Mouse (Mus musculus): ENCODE measurements around the gene Aamp. TPM values are rescaled to one million over a fixed set of nuclear protein-coding genes. Genes with fewer than 3 reads are reported as not detected.

The Aamp gene
- polyA plus RNA-seq, 1 experiment from 2014 or later: 229 TPM

GRCm38 (mm10) chr1:74277883-74278537 is 6.5 kb downstream of the Aamp start:
- no peak overlapping the region for H3K9ac ChIP-seq
- H3K27me3 ChIP-seq (replicated peaks): no peaks in the 10 kb centered on the region
- no peaks in the 10 kb centered on the region for H3K9me3 ChIP-seq
- H3K4me1 ChIP-seq: peaks cover 40% of the 10 kb centered on the region
- 58% methylated on average over 8 of the region's 8 CpGs for WGBS
- peaks cover 44% of the 10 kb centered on the region for H3K36me3 ChIP-seq
- no peak overlapping the region for H3K27ac ChIP-seq
- ATAC-seq (ENCODE audit: insufficient read depth, low FRiP score, low read depth): no peak
- H3K4me3 ChIP-seq (replicated peaks): no peak overlapping the region
- H3K4me2 ChIP-seq: no peak overlapping the region

- peaks cover 32% of the 10 kb centered on the region; the same call in 1 of the 2 replicates for H3K4me1 ChIP-seq
- H3K36me3 ChIP-seq: peaks cover 35% of the 10 kb centered on the region
- no peak overlapping the region for H3K9ac ChIP-seq
- H3K4me2 ChIP-seq: peak overlapping the region; percentile 16; the same call in 1 of the 2 replicates
- H3K27me3 ChIP-seq (replicated peaks): no peaks in the 10 kb centered on the region
- no peak overlapping the region for H3K27ac ChIP-seq
- WGBS: 57% methylated on average over 6 of the region's 6 CpGs
- no peak for ATAC-seq (ENCODE audit: insufficient read depth, low FRiP score, low read depth)
- H3K9me3 ChIP-seq: no peaks in the 10 kb centered on the region
- H3K4me3 ChIP-seq (replicated peaks): no peak overlapping the region
Measured at GRCm38 (mm10) chr1:74277041-74277440, 7.5 kb downstream of the Aamp start.

- peak; percentile 62 for ATAC-seq (ENCODE audit: insufficient read depth, low FRiP score, low read depth)
- Histone ChIP-seq H3K4me2 (no peak overlapping the region), H3K27ac (peak overlapping the region; percentile 77), H3K9me3 (no peaks in the 10 kb centered on the region), H3K4me3 (replicated peaks) (no peak overlapping the region), H3K27me3 (replicated peaks) (no peaks in the 10 kb centered on the region), H3K36me3 (peaks cover 15% of the 10 kb centered on the region; the same call in 1 of the 2 replicates), H3K4me1 (peaks cover 21% of the 10 kb centered on the region; the same call in 1 of the 2 replicates), H3K9ac (no peak overlapping the region)
- WGBS: 20% methylated on average over 9 of the region's 9 CpGs
Measured at GRCm38 (mm10) chr1:74275015-74275414, 9.5 kb downstream of the Aamp start.

- peaks cover 21% of the 10 kb centered on the region for H3K36me3 ChIP-seq
- 47% methylated on average over 4 of the region's 4 CpGs for WGBS
Measured at GRCm38 (mm10) chr1:74271659-74272058, 12.9 kb downstream of the Aamp start.

GRCm38 (mm10) chr1:74268750-74269149 is 15.8 kb downstream of the Aamp start:
- H3K36me3 ChIP-seq: peaks cover 49% of the 10 kb centered on the region
- no peaks in the 10 kb centered on the region for H3K27me3 ChIP-seq (replicated peaks)
- H3K27ac ChIP-seq: no peak overlapping the region
- H3K9me3 ChIP-seq: no peaks in the 10 kb centered on the region
- no peak overlapping the region for H3K4me2 ChIP-seq
- no peak overlapping the region for H3K4me3 ChIP-seq (replicated peaks)
- H3K9ac ChIP-seq: no peak overlapping the region
- ATAC-seq (ENCODE audit: insufficient read depth, low FRiP score, low read depth): no peak
- 79% methylated on average over 8 of the region's 8 CpGs for WGBS
- H3K4me1 ChIP-seq: no peaks in the 10 kb centered on the region

More at GRCm38 (mm10) chr1:74271659-74272058, 12.9 kb downstream of the Aamp start:
- H3K4me3 ChIP-seq (replicated peaks): no peak overlapping the region
- no peak overlapping the region for H3K9ac ChIP-seq
- peak overlapping the region; percentile 12; the same call in 1 of the 2 replicates for H3K27ac ChIP-seq
- no peak overlapping the region for H3K4me2 ChIP-seq
- no peaks in the 10 kb centered on the region for H3K27me3 ChIP-seq (replicated peaks)
- ATAC-seq (ENCODE audit: insufficient read depth, low FRiP score, low read depth): no peak
- no peaks in the 10 kb centered on the region for H3K9me3 ChIP-seq
- H3K4me1 ChIP-seq: peaks cover 18% of the 10 kb centered on the region; the same call in 1 of the 2 replicates

- no peak overlapping the region for H3K9ac ChIP-seq
- no peak overlapping the region for H3K27ac ChIP-seq
- H3K4me3 ChIP-seq (replicated peaks): no peak overlapping the region
- 91% methylated on average over 6 of the region's 6 CpGs for WGBS
- no peaks in the 10 kb centered on the region for H3K27me3 ChIP-seq (replicated peaks)
- no peak overlapping the region for H3K4me2 ChIP-seq
- no peak for ATAC-seq (ENCODE audit: insufficient read depth, low FRiP score, low read depth)
- H3K4me1 ChIP-seq: no peaks in the 10 kb centered on the region
- H3K36me3 ChIP-seq: peaks cover 78% of the 10 kb centered on the region
- no peaks in the 10 kb centered on the region for H3K9me3 ChIP-seq
Measured at GRCm38 (mm10) chr1:74262510-74262909, 22.0 kb downstream of the Aamp start.

GRCm38 (mm10) chr1:74256782-74257181 is 27.8 kb downstream of the Aamp start:
- 84% methylated on average over 4 of the region's 4 CpGs for WGBS
- no peak for ATAC-seq (ENCODE audit: insufficient read depth, low FRiP score, low read depth)
- no peaks in the 10 kb centered on the region for H3K9me3 ChIP-seq
- H3K27me3 ChIP-seq (replicated peaks): no peaks in the 10 kb centered on the region
- no peaks in the 10 kb centered on the region for H3K4me1 ChIP-seq
- H3K4me3 ChIP-seq (replicated peaks): no peak overlapping the region
- peaks cover 55% of the 10 kb centered on the region for H3K36me3 ChIP-seq
- H3K4me2 ChIP-seq: no peak overlapping the region
- no peak overlapping the region for H3K9ac ChIP-seq
- H3K27ac ChIP-seq: no peak overlapping the region

- 92% methylated on average over 8 of the region's 8 CpGs for WGBS
- H3K27ac ChIP-seq: no peak overlapping the region
- H3K4me2 ChIP-seq: no peak overlapping the region
- H3K9me3 ChIP-seq: no peaks in the 10 kb centered on the region
- H3K36me3 ChIP-seq: peaks cover 62% of the 10 kb centered on the region
- no peaks in the 10 kb centered on the region for H3K27me3 ChIP-seq (replicated peaks)
- no peak overlapping the region for H3K4me3 ChIP-seq (replicated peaks)
- ATAC-seq (ENCODE audit: insufficient read depth, low FRiP score, low read depth): no peak
- no peaks in the 10 kb centered on the region for H3K4me1 ChIP-seq
- no peak overlapping the region for H3K9ac ChIP-seq
Measured at GRCm38 (mm10) chr1:74255704-74256345, 28.7 kb downstream of the Aamp start.

GRCm38 (mm10) chr1:74250096-74250495 is 34.4 kb downstream of the Aamp start:
- Histone ChIP-seq H3K27me3 (replicated peaks) (no peaks in the 10 kb centered on the region), H3K9ac (no peak overlapping the region), H3K9me3 (no peaks in the 10 kb centered on the region), H3K36me3 (peaks cover 32% of the 10 kb centered on the region), H3K4me1 (peaks cover 9% of the 10 kb centered on the region; the same call in 1 of the 2 replicates), H3K4me3 (replicated peaks) (no peak overlapping the region), H3K27ac (peak overlapping the region; percentile 90; the same call in 1 of the 2 replicates), H3K4me2 (no peak overlapping the region; the same call in 1 of the 2 replicates)
- WGBS: 81% methylated on average over 4 of the region's 4 CpGs
- no peak for ATAC-seq (ENCODE audit: insufficient read depth, low FRiP score, low read depth)

- Histone ChIP-seq H3K4me3 (replicated peaks) (no peak overlapping the region), H3K27ac (peak overlapping the region; percentile 90), H3K4me1 (peaks cover 9% of the 10 kb centered on the region; the same call in 1 of the 2 replicates), H3K9me3 (no peaks in the 10 kb centered on the region), H3K27me3 (replicated peaks) (no peaks in the 10 kb centered on the region), H3K4me2 (no peak overlapping the region; the same call in 1 of the 2 replicates), H3K9ac (no peak overlapping the region), H3K36me3 (peaks cover 29% of the 10 kb centered on the region)
- ATAC-seq (ENCODE audit: insufficient read depth, low FRiP score, low read depth): peak; percentile 83
- WGBS: 59% methylated on average over 5 of the region's 5 CpGs
Measured at GRCm38 (mm10) chr1:74249331-74249980, 35.1 kb downstream of the Aamp start.

- peak; percentile 68; the same call in 1 of the 2 replicates for ATAC-seq (ENCODE audit: insufficient read depth, low FRiP score, low read depth)
- WGBS: 32% methylated on average over 1 of the region's 1 CpGs
Measured at GRCm38 (mm10) chr1:74248799-74249198, 35.7 kb downstream of the Aamp start.

GRCm38 (mm10) chr1:74245525-74245924 is 39.0 kb downstream of the Aamp start:
- Histone ChIP-seq H3K4me1 (peaks cover 16% of the 10 kb centered on the region), H3K4me2 (no peak overlapping the region)

More at GRCm38 (mm10) chr1:74248799-74249198, 35.7 kb downstream of the Aamp start:
- no peak overlapping the region for H3K4me2 ChIP-seq
- no peak overlapping the region for H3K9ac ChIP-seq
- no peaks in the 10 kb centered on the region for H3K9me3 ChIP-seq
- no peak overlapping the region for H3K4me3 ChIP-seq (replicated peaks)
- peak overlapping the region; percentile 90 for H3K27ac ChIP-seq
- H3K36me3 ChIP-seq: peaks cover 27% of the 10 kb centered on the region
- peaks cover 9% of the 10 kb centered on the region; the same call in 1 of the 2 replicates for H3K4me1 ChIP-seq
- no peaks in the 10 kb centered on the region for H3K27me3 ChIP-seq (replicated peaks)

More at GRCm38 (mm10) chr1:74245525-74245924, 39.0 kb downstream of the Aamp start:
- ATAC-seq (ENCODE audit: insufficient read depth, low FRiP score, low read depth): no peak
- no peaks in the 10 kb centered on the region for H3K9me3 ChIP-seq
- no peak overlapping the region for H3K9ac ChIP-seq
- no peaks in the 10 kb centered on the region for H3K27me3 ChIP-seq (replicated peaks)
- no peak overlapping the region for H3K27ac ChIP-seq
- no peak overlapping the region for H3K4me3 ChIP-seq (replicated peaks)
- 47% methylated on average over 2 of the region's 2 CpGs for WGBS
- H3K36me3 ChIP-seq: peaks cover 9% of the 10 kb centered on the region
